Mouse (Mus musculus): Measurements from ENCODE around the gene Rnf38.
A peak's percentile ranks its signal among the peaks of the same experiment; 100 is the strongest.

- peak; percentile 84 for TF ChIP-seq CTCF (IDR thresholded peaks at IDR 0.05; ENCODE audit: low read depth)
- no peak for TF ChIP-seq EP300 (IDR thresholded peaks at IDR 0.05; ENCODE audit: low read depth)
These were observed 60.4 kb downstream of the Rnf38 start for GRCm38 (mm10) chr4:44173177-44173576.

Data from liver, postnatal 0 days (tissue).